Mouse (Mus musculus): ENCODE measurements around the gene Gprc5a. TPM values are rescaled to one million over a fixed set of nuclear protein-coding genes. Genes with fewer than 3 reads are reported as not detected.

The Gprc5a gene
- under 1 TPM; 0.28 to 0.36 TPM for total RNA-seq (2021)

DNA sequence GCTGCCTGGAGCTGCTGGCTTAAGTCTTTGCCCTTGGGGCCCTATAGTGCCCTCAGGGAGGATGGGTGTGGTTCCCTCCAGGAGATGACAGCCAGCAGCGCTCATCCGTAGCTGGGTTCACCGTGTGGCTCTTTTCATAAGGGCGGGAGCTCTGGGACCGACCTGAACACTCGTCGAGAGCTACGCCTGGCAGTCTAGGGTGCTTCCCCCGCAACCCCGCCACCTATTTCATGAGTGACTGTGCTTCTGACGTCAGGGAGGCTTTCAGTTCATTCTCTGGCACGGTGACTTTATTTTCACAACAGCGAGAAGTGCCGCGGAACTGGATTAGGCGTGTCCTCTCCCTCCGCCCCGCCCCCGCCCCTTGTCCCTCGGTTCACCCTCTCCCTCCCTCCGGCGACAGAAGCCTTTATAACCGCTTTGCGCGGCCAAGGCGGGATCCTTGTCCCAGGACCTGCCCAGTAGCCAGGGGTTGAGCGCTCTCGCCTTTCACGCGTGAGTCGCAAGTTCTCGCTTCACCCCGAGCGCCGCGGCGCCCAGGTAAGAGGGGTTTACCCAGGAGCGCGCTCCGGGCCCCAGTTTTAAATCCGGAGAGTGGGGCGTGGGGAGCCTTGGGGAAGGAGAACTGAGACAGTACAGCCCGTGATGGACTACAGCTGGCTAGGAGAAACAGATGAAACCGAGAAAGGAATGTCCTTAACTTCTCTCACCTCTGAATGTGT is at the start of gene Gprc5a:
Gene Gprc5a (plus strand): TSS at position 416 of the 722 bp plus-strand sequence.
- intact Hi-C loops (cut with DNase I): no loop called here
- DNase-seq: peak; percentile 21

GRCm38 (mm10) chr6:135017211-135017610 is 48.2 kb upstream of the Gprc5a start:
- DNase-seq: no peak
- intact Hi-C loops (cut with DNase I): no loop called here

GRCm38 (mm10) chr6:135019564-135019963 is 45.9 kb upstream of the Gprc5a start:
- intact Hi-C loops (cut with DNase I): no loop called here
- DNase-seq: no peak

DNA sequence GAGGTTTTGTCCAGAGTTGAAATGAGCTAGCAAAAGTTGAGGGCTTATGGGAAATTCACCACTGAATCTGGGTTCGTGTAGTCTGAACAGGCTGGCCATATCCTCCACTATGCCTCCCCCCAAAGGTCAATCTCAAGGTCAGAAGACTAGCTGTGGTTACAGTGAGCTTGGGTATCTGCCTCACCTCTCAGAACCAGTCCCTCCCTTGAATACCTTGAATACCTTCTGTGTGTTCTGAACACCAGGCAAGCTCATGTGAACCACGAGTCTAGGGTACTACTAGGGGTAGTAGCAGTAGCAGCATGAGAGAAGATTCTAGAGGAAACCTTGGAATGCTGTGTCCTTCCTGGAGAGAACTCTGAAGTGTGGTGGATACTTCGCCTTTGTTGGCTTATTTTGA is 43.8 kb upstream of the Gprc5a start:
- intact Hi-C loops (cut with DNase I): no loop called here
- no peak for DNase-seq

DNA sequence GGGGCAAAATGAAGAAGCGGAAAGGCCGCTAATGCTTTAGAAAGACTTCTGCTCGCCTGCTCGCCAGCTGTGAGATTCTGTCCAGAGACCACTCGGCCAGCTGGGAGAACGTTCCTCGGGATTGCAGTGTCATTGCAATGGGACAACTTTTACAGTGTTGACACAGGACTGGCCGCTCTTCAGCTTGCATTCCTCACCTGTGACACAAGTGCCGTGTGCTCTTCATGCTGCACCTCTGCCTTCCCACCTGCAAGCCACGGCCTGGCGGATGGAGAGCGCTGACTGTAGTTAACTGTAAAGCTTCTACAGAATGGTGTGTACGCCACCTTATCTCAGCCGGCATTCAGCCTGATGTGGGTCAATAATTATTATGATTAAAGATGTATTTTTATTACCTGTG is 42.1 kb upstream of the Gprc5a start:
- DNase-seq: no peak
- intact Hi-C loops (cut with DNase I): no loop called here

DNA sequence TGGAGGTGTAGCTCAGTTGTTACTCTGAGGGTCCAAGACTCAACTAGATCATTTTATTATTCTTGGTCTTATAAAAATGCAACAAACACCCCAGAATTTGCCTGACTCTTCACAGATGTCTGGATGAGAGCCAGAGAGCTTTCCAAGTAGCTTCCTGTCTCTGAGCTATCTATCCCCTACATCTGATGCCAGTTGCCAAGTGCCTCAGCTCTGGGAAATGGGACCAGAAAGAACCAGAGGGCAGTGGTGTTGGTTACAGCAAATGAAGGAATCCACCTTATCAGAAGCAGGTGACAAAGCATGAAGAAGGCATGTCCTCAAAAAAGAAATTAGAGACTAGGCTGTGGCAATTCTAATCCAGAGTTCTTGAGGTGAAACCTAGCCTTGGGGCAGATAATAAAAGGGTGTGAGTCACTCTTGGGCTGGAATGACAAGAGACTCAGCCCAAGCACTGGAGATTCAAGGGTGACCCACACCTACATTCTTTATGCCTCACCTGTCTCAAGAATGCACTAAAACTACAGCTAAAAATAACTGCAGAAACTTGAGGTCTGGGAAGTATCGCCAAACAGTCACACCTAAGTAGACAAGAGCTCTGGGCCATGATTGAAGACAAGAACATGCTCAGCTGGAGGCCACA is 40.5 kb upstream of the Gprc5a start:
- no peak for DNase-seq
- intact Hi-C loops (cut with DNase I): loop anchor here (5.0 kb wide), 1 partner anchor 117 kb away; no protein-coding TSS in a partner anchor

DNA sequence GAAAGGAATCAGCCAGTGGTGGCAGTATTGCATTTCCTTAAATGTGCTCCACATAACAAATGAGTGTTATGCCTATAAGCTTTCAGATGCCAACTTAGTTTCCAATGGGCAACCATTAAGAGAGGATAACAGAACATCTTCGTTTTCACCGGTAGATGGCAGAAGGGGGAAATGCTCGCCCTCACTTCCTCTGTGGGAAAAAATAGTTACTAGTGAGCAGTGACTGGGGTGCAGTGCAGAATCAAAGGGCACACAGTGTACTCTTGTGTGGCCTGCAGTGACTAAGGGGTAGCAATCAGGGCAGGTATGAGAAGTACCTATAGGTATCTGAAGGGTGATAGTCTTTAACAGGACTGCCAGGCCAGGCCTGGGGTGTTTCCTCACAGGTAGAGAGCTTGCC is 39.2 kb upstream of the Gprc5a start:
- DNase-seq: no peak
- intact Hi-C loops (cut with DNase I): loop anchor here (5.0 kb wide), 1 partner anchor 116 kb away; no protein-coding TSS in a partner anchor

- DNase-seq: no peak
- intact Hi-C loops (cut with DNase I): loop anchor here (5.0 kb wide), 1 partner anchor 116 kb away; no protein-coding TSS in a partner anchor
Observed at GRCm38 (mm10) chr6:135026755-135027154, 38.7 kb upstream of the Gprc5a start.

- intact Hi-C loops (cut with DNase I): loop anchor here (5.0 kb wide), 1 partner anchor 113 kb away; no protein-coding TSS in a partner anchor
Observed at GRCm38 (mm10) chr6:135029246-135029645, 36.2 kb upstream of the Gprc5a start.

GRCm38 (mm10) chr6:135038674-135039073 is 26.8 kb upstream of the Gprc5a start:
- no peak for DNase-seq
- intact Hi-C loops (cut with DNase I): no loop called here

More at GRCm38 (mm10) chr6:135029246-135029645, 36.2 kb upstream of the Gprc5a start:
- DNase-seq: no peak

DNA sequence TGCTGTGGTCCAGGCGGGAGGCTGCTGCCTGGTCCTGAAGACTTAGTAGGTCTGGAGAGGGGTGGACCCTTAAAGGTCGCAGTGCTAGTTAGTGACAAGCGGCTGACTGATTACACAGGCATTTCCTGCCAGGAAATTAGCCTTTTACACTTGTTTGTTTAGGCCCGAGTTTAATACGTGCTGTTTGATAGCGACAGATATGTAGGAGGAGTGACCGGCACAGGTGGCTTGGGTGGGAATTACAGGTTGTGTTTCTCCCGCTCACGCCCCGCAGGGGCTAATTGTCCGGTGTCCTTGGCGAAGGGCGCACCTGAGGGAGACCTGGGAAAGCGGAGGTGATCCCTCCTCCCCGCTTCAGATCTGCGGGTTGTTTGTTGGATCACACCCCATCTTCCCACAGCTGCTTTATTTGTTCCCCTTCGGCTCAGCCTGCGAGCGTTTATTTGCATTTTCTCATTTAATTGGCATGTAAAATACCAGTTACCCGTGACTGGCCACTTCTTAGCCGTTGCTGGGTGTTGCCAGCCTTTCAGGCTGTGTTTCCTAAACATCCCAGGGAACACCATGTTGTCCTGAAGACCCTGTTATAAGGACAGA is 25.1 kb upstream of the Gprc5a start:
- intact Hi-C loops (cut with DNase I): no loop called here
- DNase-seq: no peak

DNA sequence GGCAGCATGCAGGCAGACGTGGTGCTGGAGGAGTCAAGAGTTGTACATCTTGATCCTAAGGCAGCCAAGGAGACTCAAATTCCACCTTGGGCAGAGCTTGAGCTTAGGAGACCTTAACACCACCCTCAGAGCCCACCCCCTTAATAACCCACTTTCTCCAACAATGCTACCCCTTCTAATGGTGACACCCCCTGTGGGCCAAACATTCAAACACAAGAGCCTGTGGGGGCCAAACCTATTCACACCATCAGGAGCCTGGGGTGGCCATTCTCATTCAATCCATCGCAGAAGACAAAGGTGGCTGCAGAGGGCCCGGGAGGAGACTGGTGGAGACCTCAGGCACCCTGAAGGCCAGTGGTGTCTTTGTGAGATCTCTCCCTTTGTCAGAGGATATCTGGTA is 23.5 kb upstream of the Gprc5a start:
- no peak for DNase-seq
- intact Hi-C loops (cut with DNase I): no loop called here

DNA sequence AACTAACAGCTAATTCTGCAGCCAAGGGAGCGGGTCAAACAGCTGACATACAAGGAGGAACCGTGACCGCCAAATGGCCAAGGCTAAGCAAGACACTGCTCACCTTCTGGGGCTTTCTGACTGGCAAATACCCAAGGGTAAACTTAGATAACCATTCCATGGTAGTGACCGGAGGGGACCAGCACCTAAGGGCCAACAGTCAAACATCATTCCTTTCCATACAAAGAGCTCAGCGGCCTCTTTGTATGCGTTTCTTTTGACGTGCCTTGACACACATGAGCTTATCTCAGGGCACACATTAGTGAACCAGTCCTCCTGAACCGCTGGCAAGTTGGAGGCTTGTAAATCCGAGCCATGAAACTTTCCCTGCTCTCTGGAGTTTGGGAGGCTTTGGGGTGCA is 18.2 kb upstream of the Gprc5a start:
- intact Hi-C loops (cut with DNase I): no loop called here
- no peak for DNase-seq

DNA sequence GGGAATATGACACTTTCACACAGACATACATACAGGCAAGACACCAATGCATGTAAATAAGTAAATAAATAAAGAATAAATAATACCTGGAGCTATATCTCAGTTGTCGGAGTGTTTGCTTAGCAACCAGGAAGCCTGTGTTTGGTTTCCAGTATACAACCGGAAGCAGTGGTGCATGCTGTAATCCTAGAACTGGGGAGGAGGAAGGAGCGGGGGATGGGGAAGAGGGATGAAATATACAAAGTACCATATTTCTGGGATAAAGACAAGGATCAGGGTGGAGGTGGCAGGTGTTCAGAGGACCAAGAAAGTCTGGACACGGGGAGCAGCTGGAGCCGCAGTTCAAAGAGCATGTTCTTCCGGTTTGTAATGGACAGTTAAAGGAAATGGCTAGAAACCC is 16.9 kb upstream of the Gprc5a start:
- DNase-seq: no peak
- intact Hi-C loops (cut with DNase I): no loop called here

DNA sequence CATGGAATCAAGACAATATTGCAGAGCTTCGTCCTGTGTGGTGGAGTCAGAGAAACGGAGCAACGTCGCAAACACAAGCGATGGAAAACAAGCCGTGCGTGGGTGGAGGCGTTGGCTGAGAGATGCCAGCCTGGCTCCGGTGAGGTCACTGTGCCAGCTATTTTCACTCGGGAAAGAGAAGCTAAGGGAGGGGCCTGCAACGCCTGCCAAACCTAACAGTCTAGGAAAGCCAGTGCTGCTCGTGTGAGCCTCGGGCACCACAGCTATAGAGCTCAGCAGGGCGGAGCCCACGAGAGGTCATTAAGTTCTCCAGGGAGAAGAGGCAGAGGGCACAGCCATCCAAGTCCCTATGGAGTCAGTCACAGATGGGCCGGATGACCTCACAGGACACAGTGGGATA is 16.5 kb upstream of the Gprc5a start:
- intact Hi-C loops (cut with DNase I): no loop called here
- no peak for DNase-seq

- intact Hi-C loops (cut with DNase I): no loop called here
- DNase-seq: no peak
Observed at GRCm38 (mm10) chr6:135053789-135054188, 11.7 kb upstream of the Gprc5a start.

DNA sequence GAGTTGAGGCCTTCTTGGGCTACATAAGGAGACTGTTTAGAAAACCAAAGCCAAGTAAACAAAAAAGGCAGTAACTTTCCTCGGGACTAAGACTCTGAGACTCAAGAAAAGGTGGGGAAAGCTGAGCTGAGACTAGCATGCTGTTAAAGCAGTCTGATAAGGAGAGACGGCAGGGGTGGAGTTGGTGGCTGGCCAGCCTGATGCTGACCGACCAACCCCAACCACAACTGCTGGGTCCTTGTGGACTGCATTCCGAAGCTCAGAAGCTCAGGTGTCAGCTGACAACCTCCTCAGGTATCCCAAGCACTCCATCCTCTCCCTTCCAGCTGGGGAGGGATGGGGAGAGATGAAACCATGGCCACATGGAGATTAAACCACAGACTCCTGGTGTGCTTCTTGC is 9.6 kb upstream of the Gprc5a start:
- intact Hi-C loops (cut with DNase I): no loop called here
- no peak for DNase-seq

- intact Hi-C loops (cut with DNase I): no loop called here
Observed at GRCm38 (mm10) chr6:135060728-135061127, 4.7 kb upstream of the Gprc5a start.

DNA sequence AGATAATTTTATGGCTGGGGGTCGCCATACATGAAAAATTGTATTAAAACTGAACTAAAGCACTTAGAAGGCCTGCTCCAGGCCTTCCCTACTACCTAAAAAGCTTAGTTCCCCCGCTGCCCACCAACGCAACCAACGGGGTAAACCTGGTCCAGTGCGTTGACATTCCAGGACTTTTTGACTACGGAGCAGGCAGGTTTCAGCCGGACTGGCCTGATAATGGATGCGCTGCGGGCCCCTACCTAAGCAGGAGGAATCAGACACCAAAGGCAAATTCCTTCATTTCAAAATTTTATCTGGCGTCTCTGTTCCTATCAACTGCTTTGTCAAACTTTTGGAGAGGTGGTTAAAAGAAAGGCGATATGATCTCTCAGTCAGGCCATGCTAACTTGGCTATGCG is 830 bp upstream of the Gprc5a start:
- intact Hi-C loops (cut with DNase I): no loop called here
- DNase-seq: no peak

More at GRCm38 (mm10) chr6:135060728-135061127, 4.7 kb upstream of the Gprc5a start:
- no peak for DNase-seq

- no peak for DNase-seq
- intact Hi-C loops (cut with DNase I): no loop called here
Observed at GRCm38 (mm10) chr6:135066795-135067445, 1.5 kb downstream of the Gprc5a start.

DNA sequence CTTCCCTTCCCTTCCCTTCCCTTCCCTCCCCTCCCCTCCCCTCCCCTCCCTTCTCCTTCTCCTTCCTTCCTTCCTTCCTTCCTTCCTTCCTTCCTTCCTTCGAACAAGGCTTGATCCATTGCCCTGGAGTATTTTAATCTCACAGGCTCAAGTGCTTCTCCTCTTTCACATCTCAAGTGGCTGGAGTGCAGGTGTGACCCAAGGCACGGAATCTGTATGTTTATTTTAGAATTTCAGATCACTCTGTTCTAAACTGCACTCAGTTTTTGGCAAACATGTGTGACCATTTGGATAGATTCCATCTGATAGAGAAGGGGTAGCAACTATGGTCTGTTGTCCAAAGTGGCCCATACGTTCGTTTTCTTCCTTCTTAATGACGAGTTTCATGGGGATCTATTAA is 2.8 kb downstream of the Gprc5a start:
- DNase-seq: no peak
- intact Hi-C loops (cut with DNase I): no loop called here
